In genomic region chr9:44233021-44233801, GRCm38 (mm10) we compare ENCODE assay signal across 8 mouse cellular contexts. TPM values are rescaled to one million over a fixed set of nuclear protein-coding genes. Genes with fewer than 3 reads are reported as not detected.
DNase-seq lines count a peak whose midpoint lies in the region; ATAC-seq and TF ChIP-seq lines count a peak whose summit lies in the region.

No protein-coding gene starts in this region.

- TF ChIP-seq CTCF in liver, embryonic 14.5 days (IDR thresholded peaks at IDR 0.05; ENCODE audit: low read depth): no peak

- under 1% methylated on average over 40 of the region's 40 CpGs for WGBS in heart, embryonic 15.5 days
- under 1% methylated on average over 40 of the region's 40 CpGs for WGBS in liver, embryonic 14.5 days (ENCODE audit: insufficient replicate concordance)

- H3K27me3 ChIP-seq in heart, embryonic 15.5 days: no peaks in the 10 kb centered on the region
- no peaks in the 10 kb centered on the region for H3K27me3 ChIP-seq in liver, embryonic 14.5 days (ENCODE audit: control insufficient read depth, insufficient read depth, low read length)

- H3K27ac ChIP-seq in brown adipose tissue, adult 24 weeks (replicated peaks; ENCODE audit: low read depth, low read length): peak overlapping the region; percentile 53
- peak overlapping the region; percentile 97 for H3K27ac ChIP-seq in heart, embryonic 15.5 days
- peak overlapping the region; percentile 80 for H3K27ac ChIP-seq in liver, embryonic 14.5 days

- DNase-seq in cerebellum, adult 9-11 months: no peak
- peak; percentile 80 for DNase-seq in 416B (ENCODE audit: low read depth)
- peak; percentile 12 to 36 (median 36) for DNase-seq in liver, embryonic 14.5 days (ENCODE audit: low read depth in 3 of 3, low spot score in 3 of 3)
- peak; percentile 20 for DNase-seq in skeletal muscle tissue, adult 2 months (ENCODE audit: low read depth, low spot score)

- H3K9ac ChIP-seq in heart, embryonic 15.5 days: peak overlapping the region; percentile 94
- peak overlapping the region; percentile 95 for H3K9ac ChIP-seq in liver, embryonic 14.5 days (replicated peaks)

- ATAC-seq in cerebellum, adult (ENCODE audit: insufficient number of reproducible peaks, low FRiP score, low TSS enrichment): peak; percentile 65; the same call in 1 of the 2 replicates
- ATAC-seq in heart, embryonic 15.5 days (replicated peaks; ENCODE audit: insufficient number of reproducible peaks, insufficient read depth, low FRiP score, low read depth): peak; percentile 61
- ATAC-seq in liver, embryonic 14.5 days (ENCODE audit: insufficient read depth): peak; percentile 62
- ATAC-seq in monocyte, adult 5-6 weeks (replicated peaks; ENCODE audit: insufficient number of reproducible peaks, low FRiP score, low TSS enrichment, poor library complexity, severe bottlenecking): no peak

- H3K4me3 ChIP-seq in brown adipose tissue, adult 24 weeks (ENCODE audit: insufficient read depth, low read depth, low read length): peak overlapping the region; percentile 79
- peak overlapping the region; percentile 90 for H3K4me3 ChIP-seq in heart, embryonic 15.5 days
- peak overlapping the region; percentile 84 to 98 for H3K4me3 ChIP-seq in liver, embryonic 14.5 days (ENCODE audit: insufficient read depth in 1 of 2, low read depth in 2 of 2, low read length in 2 of 2)

- no peaks in the 10 kb centered on the region for H3K36me3 ChIP-seq in heart, embryonic 15.5 days
- H3K36me3 ChIP-seq in liver, embryonic 14.5 days (replicated peaks; ENCODE audit: control insufficient read depth, insufficient read depth, low read depth): no peaks in the 10 kb centered on the region

- TF ChIP-seq EP300 in liver, embryonic 14.5 days (IDR thresholded peaks at IDR 0.05; ENCODE audit: low read depth): no peak

- H3K4me2 ChIP-seq in heart, embryonic 15.5 days: peak overlapping the region; percentile 72
- H3K4me2 ChIP-seq in liver, embryonic 14.5 days (ENCODE audit: low read depth): peak overlapping the region; percentile 94

- peaks cover 6% of the 10 kb centered on the region for H3K4me1 ChIP-seq in brown adipose tissue, adult 24 weeks (ENCODE audit: control insufficient read depth, insufficient read depth, insufficient read length, low read length)
- peaks cover 33% of the 10 kb centered on the region for H3K4me1 ChIP-seq in heart, embryonic 15.5 days (replicated peaks)
- peaks cover 10 to 16% of the 10 kb centered on the region in 2 experiments for H3K4me1 ChIP-seq in liver, embryonic 14.5 days (replicated peaks; ENCODE audit: control insufficient read depth in 2 of 2, insufficient read depth in 2 of 2, low read length in 1 of 2)

- H3K9me3 ChIP-seq in heart, embryonic 15.5 days (replicated peaks): no peaks in the 10 kb centered on the region
- no peaks in the 10 kb centered on the region for H3K9me3 ChIP-seq in liver, embryonic 14.5 days (ENCODE audit: control insufficient read depth, low read length)

RNA-seq across cellular contexts. Expression of gene Cbl, which starts 0.6 kb away (rescaled TPM):
- 10.8 and 11.6 TPM in 2 replicates for polyA plus RNA-seq in brown adipose tissue, adult 24 weeks (2012; ENCODE audit: insufficient read depth, insufficient read length, missing spikeins)
- polyA plus RNA-seq in heart, embryonic 15.5 days (2015; fragmentation: Nextera tagmentation; extraction: Ambion mirVana): 10.7 and 14.8 TPM in 2 replicates
- polyA plus RNA-seq in liver, embryonic 14.5 days (2012; rRNA removed): 3.4 and 3.9 TPM in 2 replicates
- 3.7 and 5.1 TPM in 2 replicates for polyA plus RNA-seq in liver, embryonic 14.5 days (2014; fragmentation: Nextera tagmentation; extraction: Ambion mirVana)
- 47.1 to 115 TPM (median 63.1 TPM) in 3 replicates for total RNA-seq in monocyte, adult 5-6 weeks (2017)

RNA-seq across cellular contexts. Expression of gene Ccdc153, which starts 7.3 kb away (rescaled TPM):
- polyA plus RNA-seq in brown adipose tissue, adult 24 weeks (2012; ENCODE audit: insufficient read depth, insufficient read length, missing spikeins): not detected in 2 replicates
- 0.28 and 0.52 TPM in 2 replicates for polyA plus RNA-seq in heart, embryonic 15.5 days (2015; fragmentation: Nextera tagmentation; extraction: Ambion mirVana)
- not detected in 2 replicates for polyA plus RNA-seq in liver, embryonic 14.5 days (2012; rRNA removed)
- polyA plus RNA-seq in liver, embryonic 14.5 days (2014; fragmentation: Nextera tagmentation; extraction: Ambion mirVana): not detected in 2 replicates
- total RNA-seq in monocyte, adult 5-6 weeks (2017): not detected in 3 replicates

RNA-seq across cellular contexts. Expression of gene Pdzd3, which starts 18.1 kb away (rescaled TPM):
- polyA plus RNA-seq in brown adipose tissue, adult 24 weeks (2012; ENCODE audit: insufficient read depth, insufficient read length, missing spikeins): not detected in 2 replicates
- polyA plus RNA-seq in heart, embryonic 15.5 days (2015; fragmentation: Nextera tagmentation; extraction: Ambion mirVana): 0.13 TPM in 1 of 2 replicates, not detected in the other
- 0.02 and 0.05 TPM in 2 replicates for polyA plus RNA-seq in liver, embryonic 14.5 days (2012; rRNA removed)
- 0.08 TPM in 1 of 2 replicates, not detected in the other for polyA plus RNA-seq in liver, embryonic 14.5 days (2014; fragmentation: Nextera tagmentation; extraction: Ambion mirVana)
- total RNA-seq in monocyte, adult 5-6 weeks (2017): 1.7 TPM in 1 of 3 replicates, not detected in the others

RNA-seq across cellular contexts. Expression of gene Nlrx1, which starts 35.2 kb away (rescaled TPM):
- 8.7 and 8.8 TPM in 2 replicates for polyA plus RNA-seq in brown adipose tissue, adult 24 weeks (2012; ENCODE audit: insufficient read depth, insufficient read length, missing spikeins)
- polyA plus RNA-seq in heart, embryonic 15.5 days (2015; fragmentation: Nextera tagmentation; extraction: Ambion mirVana): 7.3 and 9.2 TPM in 2 replicates
- 1.5 TPM in 2 replicates for polyA plus RNA-seq in liver, embryonic 14.5 days (2012; rRNA removed)
- polyA plus RNA-seq in liver, embryonic 14.5 days (2014; fragmentation: Nextera tagmentation; extraction: Ambion mirVana): 2.7 and 3.4 TPM in 2 replicates
- total RNA-seq in monocyte, adult 5-6 weeks (2017): 14.8 to 15.8 TPM (median 15.3 TPM) in 3 replicates

RNA-seq across cellular contexts. Expression of gene Abcg4, which starts 55.2 kb away (rescaled TPM):
- polyA plus RNA-seq in brown adipose tissue, adult 24 weeks (2012; ENCODE audit: insufficient read depth, insufficient read length, missing spikeins): 0.36 TPM in 1 of 2 replicates, not detected in the other
- 1.5 and 2.8 TPM in 2 replicates for polyA plus RNA-seq in heart, embryonic 15.5 days (2015; fragmentation: Nextera tagmentation; extraction: Ambion mirVana)
- polyA plus RNA-seq in liver, embryonic 14.5 days (2012; rRNA removed): 35.6 and 41.6 TPM in 2 replicates
- polyA plus RNA-seq in liver, embryonic 14.5 days (2014; fragmentation: Nextera tagmentation; extraction: Ambion mirVana): 10.6 and 11.1 TPM in 2 replicates
- total RNA-seq in monocyte, adult 5-6 weeks (2017): not detected in 3 replicates
